ENCODE assay signal across 29 mouse cellular contexts in genomic region chr5:148975035-148975434, GRCm38 (mm10). TPM values are rescaled to one million over a fixed set of nuclear protein-coding genes. Genes with fewer than 3 reads are reported as not detected.
"Had no signal": no experiment of that assay in that cellular context is flagged by ENCODE, and none has a peak within 500 bp of the region (broad histone marks: within the 10 kb centered on the region; RNA-seq: fewer than 3 reads in every experiment).

No protein-coding gene starts in this region.

- H3K27ac ChIP-seq: gastrocnemius, adult 2 months; heart, embryonic 10.5 days; hindbrain, embryonic 10.5 days; hindbrain, embryonic 12.5 days; hindbrain, embryonic 14.5 days; intestine, embryonic 15.5 days; layer of hippocampus, adult 2 months; left cerebral cortex, adult 2 months; limb, embryonic 10.5 days; limb, embryonic 12.5 days had no signal

- H3K4me2 ChIP-seq: heart, embryonic 12.5 days; hindbrain, embryonic 12.5 days; hindbrain, embryonic 14.5 days; intestine, embryonic 15.5 days; limb, embryonic 12.5 days; liver, embryonic 11.5 days had no signal

- H3K9me3 ChIP-seq: heart, embryonic 10.5 days; heart, embryonic 12.5 days; hindbrain, embryonic 10.5 days; hindbrain, embryonic 12.5 days; intestine, embryonic 15.5 days; limb, embryonic 10.5 days; limb, embryonic 12.5 days had no signal

- H3K36me3 ChIP-seq: heart, embryonic 10.5 days; heart, embryonic 12.5 days; hindbrain, embryonic 10.5 days; hindbrain, embryonic 12.5 days; intestine, embryonic 15.5 days; limb, embryonic 10.5 days; limb, embryonic 12.5 days had no signal

- H3K4me3 ChIP-seq: gastrocnemius, adult 2 months; heart, embryonic 10.5 days; heart, embryonic 12.5 days; hindbrain, embryonic 10.5 days; hindbrain, embryonic 12.5 days; intestine, embryonic 15.5 days; layer of hippocampus, adult 2 months; left cerebral cortex, adult 2 months; limb, embryonic 10.5 days; limb, embryonic 12.5 days had no signal

- DNase-seq: gastrocnemius, adult 2 months; gastrocnemius, postnatal 10 days; gastrocnemius, postnatal 25 days; heart, adult 18-20 months; heart, postnatal 10 days; heart, postnatal 4 days; kidney, adult 18-20 months; kidney, adult 8-10 months; kidney, postnatal 10 days; kidney, postnatal 25 days; kidney, postnatal 4 days; liver had no signal

- H3K27me3 ChIP-seq: heart, embryonic 12.5 days; hindbrain, embryonic 12.5 days; intestine, embryonic 15.5 days; limb, embryonic 12.5 days had no signal

- ATAC-seq: hindbrain, embryonic 16.5 days; inflammation-experienced regulatory T-cells, adult 6 months; intestine, embryonic 15.5 days; intestine, postnatal 0 days had no signal

- H3K9ac ChIP-seq: heart, embryonic 12.5 days; hindbrain, embryonic 12.5 days; hindbrain, embryonic 14.5 days; intestine, embryonic 15.5 days; limb, embryonic 12.5 days had no signal

RNA-seq across cellular contexts. Expression of gene Gm42791, which starts 19.9 kb away (rescaled TPM):
- polyA plus RNA-seq: heart, embryonic 12.5 days; heart, embryonic 14.5 days; heart, embryonic 16.5 days; inflammation-experienced regulatory T-cells, adult 6 months; intestine, postnatal 0 days; limb, embryonic 14.5 days; liver, embryonic 11.5 days had no signal
